Mouse (Mus musculus): ENCODE results near the gene Gm49405.

- no peak for TF ChIP-seq CTCF (IDR thresholded peaks at IDR 0.05)
- TF ChIP-seq EP300 (IDR thresholded peaks at IDR 0.05), result no peak
Observed at GRCm38 (mm10) chr19:4000949-4001525, 611 bp downstream of the Gm49405 start.
